Mouse (Mus musculus) intestine, embryonic 14.5 days (tissue): ENCODE data around the gene Hist1h4d. TPM values are rescaled to one million over a fixed set of nuclear protein-coding genes. Genes with fewer than 3 reads are reported as not detected.
"Not testable (repeated sequence)": the region's sequence is repeated elsewhere in the genome, so short reads cannot be mapped to it uniquely, and the experiment has no call there.

Experiments used
- ATAC-seq: fragments of 200-750 bp; cut with Nextera tagmentation; replicated peaks from 2 replicates; pipeline ENCODE4 v1.8.0; 2017; ENCODE audit warnings: low read depth, moderate number of reproducible peaks, moderate TSS enrichment, moderate library complexity; ENCODE audit not compliant: low FRiP score, low TSS enrichment
- DNase-seq: peaks from one replicate; pipeline ENCODE4 v3.0.0-alpha.2; 2018; ENCODE audit warnings: low spot score
- H3K27ac ChIP-seq: fragments of 300-500 bp; sonication (generic); 2 replicates; pipeline ENCODE4 v1.5.1; 2014; ENCODE audit warnings: low read depth, mild to moderate bottlenecking, control low read depth
- H3K27me3 ChIP-seq: fragments of 300-500 bp; sonication (generic); replicated peaks from 2 replicates; pipeline ENCODE4 v1.6.1; 2014; ENCODE audit warnings: low read length, control low read depth; ENCODE audit not compliant: control insufficient read depth, insufficient read depth
- H3K36me3 ChIP-seq: fragments of 300-500 bp; sonication (generic); 2 replicates; pipeline ENCODE4 v1.6.1; 2014; ENCODE audit warnings: low read length, control low read depth; ENCODE audit not compliant: control insufficient read depth, insufficient read depth
- H3K4me1 ChIP-seq: fragments of 300-500 bp; sonication (generic); replicated peaks from 2 replicates; pipeline ENCODE4 v1.6.1; 2014; ENCODE audit warnings: low read length, control low read depth, mixed read lengths; ENCODE audit not compliant: control insufficient read depth, insufficient read depth
- H3K4me2 ChIP-seq: fragments of 300-500 bp; sonication (generic); 2 replicates; pipeline ENCODE4 v1.6.1; 2014; ENCODE audit warnings: low read length
- H3K4me3 ChIP-seq: fragments of 300-500 bp; sonication (generic); 2 replicates; pipeline ENCODE4 v1.5.1; 2014; ENCODE audit warnings: low read depth, low read length, control low read depth, mixed read lengths
- H3K9ac ChIP-seq: fragments of 300-500 bp; sonication (generic); 2 replicates; pipeline ENCODE4 v1.6.1; 2014; ENCODE audit warnings: mild to moderate bottlenecking, low read length
- H3K9me3 ChIP-seq: fragments of 300-500 bp; sonication (generic); 2 replicates; pipeline ENCODE4 v1.6.1; 2016; ENCODE audit warnings: low read length, control low read depth; ENCODE audit not compliant: control insufficient read depth
- WGBS: fragments of 180-500 bp; shearing (Covaris S2); extraction: QIAGEN DNeasy Blood & Tissue Kit; methylation state at CpG from one replicate; pipeline ENCODE4 v1.1.7; 2014; 5-methylcytosine and 5-hydroxymethylcytosine counted together
- polyA plus RNA-seq: library from polyadenylated mRNA; unstranded; fragments of >200 nt; fragmentation: Nextera tagmentation; extraction: Ambion mirVana; gene quantifications from 2 replicates; pipeline ENCODE4 v1.2.1, GENCODE M21; 2014

The Hist1h4d gene
- polyA plus RNA-seq, 1 experiment from 2014 or later: 111 TPM

- WGBS: 66% methylated on average over 5 of the region's 5 CpGs
- Histone ChIP-seq H3K4me2 (no peak overlapping the region), H3K9ac (no peak overlapping the region), H3K27ac (no peak overlapping the region), H3K4me3 (no peak overlapping the region), H3K4me1 (peaks cover 3% of the 10 kb centered on the region; the same call in 1 of the 2 replicates), H3K9me3 (no peaks in the 10 kb centered on the region), H3K36me3 (no peaks in the 10 kb centered on the region), H3K27me3 (no peaks in the 10 kb centered on the region)
- DNase-seq: no peak
- no peak for ATAC-seq
Observed at GRCm38 (mm10) chr13:23546694-23547093, 34.7 kb upstream of the Hist1h4d start.

GRCm38 (mm10) chr13:23550761-23551145 is 30.6 kb upstream of the Hist1h4d start:
- Histone ChIP-seq H3K4me2 (peak overlapping the region; percentile 72), H3K4me1 (peaks cover 12% of the 10 kb centered on the region), H3K27ac (peak overlapping the region; percentile 94), H3K9me3 (no peaks in the 10 kb centered on the region), H3K36me3 (no peaks in the 10 kb centered on the region), H3K9ac (peak overlapping the region; percentile 71), H3K4me3 (peak overlapping the region; percentile 42), H3K27me3 (no peaks in the 10 kb centered on the region)
- whole genome bisulfite sequencing: 6% methylated on average over 3 of the region's 3 CpGs
- ATAC-seq (no peak), DNase-seq (no peak)

- not testable (repeated sequence) for H3K27me3 ChIP-seq, H3K36me3 ChIP-seq, H3K9me3 ChIP-seq
- Histone ChIP-seq H3K9ac (peak within 1 kb of the TSS; percentile 71), H3K4me3 (peak within 1 kb of the TSS; percentile 42), H3K4me2 (peak within 1 kb of the TSS; percentile 72), H3K4me1 (peaks cover 12% of the 10 kb centered on the region), H3K27ac (peak within 1 kb of the TSS; percentile 94)
- DNase-seq (peak; percentile 99), ATAC-seq (peak; percentile 83)
- under 1% methylated on average over 42 of the region's 47 CpGs for WGBS
Observed at GRCm38 (mm10) chr13:23551146-23551834, 30.1 kb upstream of the Hist1h4d start, which contains the start of gene Hist1h4f. Hist1h4f (minus strand) TSS chr13:23551648.

- no peak for ATAC-seq
- H3K36me3 ChIP-seq: no peaks in the 10 kb centered on the region
- peak overlapping the region; percentile 17; the same call in 1 of the 2 replicates for H3K4me3 ChIP-seq
- peak overlapping the region; percentile 94 for H3K27ac ChIP-seq
- DNase-seq: no peak
- no peaks in the 10 kb centered on the region for H3K27me3 ChIP-seq
- H3K9me3 ChIP-seq: no peaks in the 10 kb centered on the region
- H3K9ac ChIP-seq: peak overlapping the region; percentile 71
- peak overlapping the region; percentile 72 for H3K4me2 ChIP-seq
- 49% methylated on average over 8 of the region's 8 CpGs for WGBS
- H3K4me1 ChIP-seq: peaks cover 16% of the 10 kb centered on the region
Observed at GRCm38 (mm10) chr13:23551931-23552914, 29.2 kb upstream of the Hist1h4d start.

GRCm38 (mm10) chr13:23552962-23553361 is 28.4 kb upstream of the Hist1h4d start, which contains the start of gene Hist1h1d:
Hist1h1d (plus strand) TSS chr13:23553262.
- DNase-seq (no peak), ATAC-seq (no peak)
- Histone ChIP-seq H3K4me1 (peaks cover 16% of the 10 kb centered on the region), H3K9me3 (no peaks in the 10 kb centered on the region), H3K4me3 (no peak within 1 kb of the TSS), H3K4me2 (peak within 1 kb of the TSS; percentile 93), H3K9ac (peak within 1 kb of the TSS; percentile 71), H3K36me3 (no peaks in the 10 kb centered on the region), H3K27me3 (no peaks in the 10 kb centered on the region), H3K27ac (peak within 1 kb of the TSS; percentile 100)

- Histone ChIP-seq H3K4me2 (peak overlapping the region; percentile 93), H3K9ac (peak overlapping the region; percentile 96), H3K36me3 (no peaks in the 10 kb centered on the region), H3K4me3 (peak overlapping the region; percentile 71), H3K27me3 (no peaks in the 10 kb centered on the region), H3K9me3 (no peaks in the 10 kb centered on the region), H3K4me1 (peaks cover 16% of the 10 kb centered on the region), H3K27ac (peak overlapping the region; percentile 100)
- no peak for ATAC-seq
- 22% methylated on average over 9 of the region's 9 CpGs for WGBS
- no peak for DNase-seq
Observed at GRCm38 (mm10) chr13:23554393-23554792, 27.0 kb upstream of the Hist1h4d start.

- peaks cover 16% of the 10 kb centered on the region for H3K4me1 ChIP-seq
- no peaks in the 10 kb centered on the region for H3K36me3 ChIP-seq
- peak overlapping the region; percentile 96 for H3K9ac ChIP-seq
- peak overlapping the region; percentile 100 for H3K27ac ChIP-seq
- under 1% methylated on average over 53 of the region's 54 CpGs for WGBS
- H3K9me3 ChIP-seq: no peaks in the 10 kb centered on the region
- ATAC-seq (peak; percentile 86), DNase-seq (peak; percentile 93)
- peak overlapping the region; percentile 93 for H3K4me2 ChIP-seq
- H3K27me3 ChIP-seq: no peaks in the 10 kb centered on the region
- peak overlapping the region; percentile 71 for H3K4me3 ChIP-seq
Observed at GRCm38 (mm10) chr13:23554925-23555838, 26.2 kb upstream of the Hist1h4d start.
